Mouse (Mus musculus) embryonic facial prominence, embryonic 11.5 days (tissue): Measurements from ENCODE around the gene Tfb1m. TPM values are rescaled to one million over a fixed set of nuclear protein-coding genes. Genes with fewer than 3 reads are reported as not detected.

ENCODE experiments used
- ATAC-seq: fragments of 200-750 bp; cut with Nextera tagmentation; replicated peaks from 2 replicates; pipeline ENCODE4 v1.8.0; 2017; ENCODE audit warnings: low read depth; ENCODE audit not compliant: insufficient number of reproducible peaks, low FRiP score, low TSS enrichment
- DNase-seq: peaks from one replicate; pipeline ENCODE4 v3.0.0-alpha.2; 2015; ENCODE audit warnings: low spot score
- H3K27ac ChIP-seq: fragments of 300-500 bp; sonication (generic); replicated peaks from 2 replicates; pipeline ENCODE4 v1.5.1; 2014; ENCODE audit warnings: mild to moderate bottlenecking, low read depth, low read length, control low read depth
- H3K27me3 ChIP-seq: fragments of 300-500 bp; sonication (generic); 2 replicates; pipeline ENCODE4 v1.6.1; 2014; ENCODE audit warnings: mild to moderate bottlenecking, low read length, moderate library complexity, mixed read lengths; ENCODE audit not compliant: control insufficient read depth, insufficient read depth
- H3K36me3 ChIP-seq: fragments of 300-500 bp; sonication (generic); replicated peaks from 2 replicates; pipeline ENCODE4 v1.6.1; 2014; ENCODE audit warnings: low read depth, mild to moderate bottlenecking, low read length, moderate library complexity, mixed read lengths; ENCODE audit not compliant: control insufficient read depth, insufficient read depth
- H3K4me1 ChIP-seq: fragments of 300-500 bp; sonication (generic); 2 replicates; pipeline ENCODE4 v1.6.1; 2014; ENCODE audit warnings: low read length, mixed read lengths; ENCODE audit not compliant: control insufficient read depth, insufficient read depth
- H3K4me2 ChIP-seq: fragments of 300-500 bp; sonication (generic); 2 replicates; pipeline ENCODE4 v1.6.1; 2014; ENCODE audit warnings: low read depth, mild to moderate bottlenecking, control low read depth, low read length, moderate library complexity
- H3K4me3 ChIP-seq: fragments of 300-500 bp; sonication (generic); 2 replicates; pipeline ENCODE4 v1.5.1; 2014; ENCODE audit warnings: low read depth, low read length, control low read depth
- H3K9ac ChIP-seq: fragments of 300-500 bp; sonication (generic); replicated peaks from 2 replicates; pipeline ENCODE4 v1.6.1; 2014; ENCODE audit warnings: mild to moderate bottlenecking, control low read depth, low read length
- H3K9me3 ChIP-seq: fragments of 300-500 bp; sonication (generic); replicated peaks from 2 replicates; pipeline ENCODE4 v1.6.1; 2016; ENCODE audit warnings: mild to moderate bottlenecking, low read length, inconsistent platforms, mixed read lengths; ENCODE audit not compliant: control insufficient read depth
- WGBS: fragments of 180-500 bp; shearing (Covaris S2); extraction: QIAGEN DNeasy Blood & Tissue Kit; methylation state at CpG from one replicate; pipeline ENCODE4 v1.1.7; 2014; 5-methylcytosine and 5-hydroxymethylcytosine counted together
- polyA plus RNA-seq: library from polyadenylated mRNA; unstranded; fragments of >200 nt; fragmentation: Nextera tagmentation; extraction: Ambion mirVana; gene quantifications from 2 replicates; pipeline ENCODE4 v1.2.1, GENCODE M21; 2014

Gene Tfb1m
- polyA plus RNA-seq, 1 experiment from 2014 or later, result 25.9 TPM

GRCm38 (mm10) chr17:3558356-3558870 is 832 bp upstream of the Tfb1m start:
- peak overlapping the region; percentile 31 for H3K4me3 ChIP-seq
- no peaks in the 10 kb centered on the region for H3K4me1 ChIP-seq
- no peak overlapping the region; the same call in 1 of the 2 replicates for H3K27ac ChIP-seq
- no peak for DNase-seq
- no peak overlapping the region for H3K9ac ChIP-seq
- H3K4me2 ChIP-seq, result peak overlapping the region; percentile 37
- no peaks in the 10 kb centered on the region for H3K36me3 ChIP-seq
- ATAC-seq, result no peak
- H3K9me3 ChIP-seq, result no peaks in the 10 kb centered on the region
- H3K27me3 ChIP-seq, result no peaks in the 10 kb centered on the region
- WGBS, result 75% methylated on average over 9 of the region's 9 CpGs

GRCm38 (mm10) chr17:3556251-3556650 is 1.3 kb downstream of the Tfb1m start:
- no peak for DNase-seq
- no peak overlapping the region for H3K4me3 ChIP-seq
- H3K4me1 ChIP-seq, result no peaks in the 10 kb centered on the region
- H3K4me2 ChIP-seq, result no peak overlapping the region
- no peak overlapping the region for H3K27ac ChIP-seq
- no peak for ATAC-seq
- WGBS, result 71% methylated on average over 1 of the region's 1 CpGs
- H3K36me3 ChIP-seq, result no peaks in the 10 kb centered on the region
- H3K27me3 ChIP-seq, result no peaks in the 10 kb centered on the region
- no peaks in the 10 kb centered on the region for H3K9me3 ChIP-seq
- no peak overlapping the region for H3K9ac ChIP-seq

- Histone ChIP-seq H3K4me3 (no peak overlapping the region), H3K9ac (no peak overlapping the region), H3K9me3 (no peaks in the 10 kb centered on the region), H3K4me1 (no peaks in the 10 kb centered on the region), H3K36me3 (no peaks in the 10 kb centered on the region), H3K27ac (no peak overlapping the region), H3K27me3 (no peaks in the 10 kb centered on the region), H3K4me2 (no peak overlapping the region)
- DNase-seq, result no peak
- 60% methylated on average over 7 of the region's 7 CpGs for WGBS
- ATAC-seq, result no peak
These were observed 9.9 kb downstream of the Tfb1m start for GRCm38 (mm10) chr17:3547725-3548124.

GRCm38 (mm10) chr17:3541033-3541432 is 16.5 kb downstream of the Tfb1m start:
- Histone ChIP-seq H3K4me1 (no peaks in the 10 kb centered on the region), H3K27me3 (no peaks in the 10 kb centered on the region), H3K9ac (no peak overlapping the region), H3K36me3 (no peaks in the 10 kb centered on the region), H3K27ac (no peak overlapping the region), H3K4me2 (no peak overlapping the region), H3K4me3 (no peak overlapping the region), H3K9me3 (no peaks in the 10 kb centered on the region)
- ATAC-seq (no peak), DNase-seq (no peak)
- 89% methylated on average over 5 of the region's 5 CpGs for WGBS

- Histone ChIP-seq H3K4me1 (no peaks in the 10 kb centered on the region), H3K9me3 (no peaks in the 10 kb centered on the region), H3K4me2 (no peak overlapping the region), H3K4me3 (no peak overlapping the region), H3K27me3 (no peaks in the 10 kb centered on the region), H3K36me3 (no peaks in the 10 kb centered on the region), H3K9ac (no peak overlapping the region), H3K27ac (no peak overlapping the region)
- DNase-seq (no peak), ATAC-seq (no peak)
- WGBS, result 93% methylated on average over 2 of the region's 2 CpGs
These were observed 17.3 kb downstream of the Tfb1m start for GRCm38 (mm10) chr17:3540304-3540703.

- 8% methylated on average over 1 of the region's 1 CpGs for WGBS
- H3K4me2 ChIP-seq, result no peak overlapping the region
- no peak overlapping the region for H3K9ac ChIP-seq
- no peaks in the 10 kb centered on the region for H3K9me3 ChIP-seq
- no peaks in the 10 kb centered on the region for H3K27me3 ChIP-seq
- H3K36me3 ChIP-seq, result no peaks in the 10 kb centered on the region
- H3K27ac ChIP-seq, result no peak overlapping the region
- ATAC-seq (no peak), DNase-seq (peak; percentile 74)
- no peaks in the 10 kb centered on the region for H3K4me1 ChIP-seq
- no peak overlapping the region for H3K4me3 ChIP-seq
These were observed 24.2 kb downstream of the Tfb1m start for GRCm38 (mm10) chr17:3533425-3533824.

- Histone ChIP-seq H3K9me3 (no peaks in the 10 kb centered on the region), H3K4me3 (no peak within 1 kb of the TSS), H3K4me1 (no peaks in the 10 kb centered on the region), H3K27me3 (no peaks in the 10 kb centered on the region), H3K36me3 (no peaks in the 10 kb centered on the region), H3K4me2 (no peak within 1 kb of the TSS), H3K27ac (no peak within 1 kb of the TSS), H3K9ac (no peak within 1 kb of the TSS)
- no peak for ATAC-seq
- 91% methylated on average over 4 of the region's 4 CpGs for WGBS
- no peak for DNase-seq
These were observed 25.3 kb downstream of the Tfb1m start, which contains the start of gene Cldn20 for GRCm38 (mm10) chr17:3532254-3532653. Cldn20 (plus strand) TSS chr17:3532554.

- DNase-seq, result no peak
- ATAC-seq, result no peak
- WGBS, result 74% methylated on average over 1 of the region's 1 CpGs
These were observed 25.9 kb downstream of the Tfb1m start for GRCm38 (mm10) chr17:3531641-3532040.

More at GRCm38 (mm10) chr17:3531641-3532040, 25.9 kb downstream of the Tfb1m start:
- H3K9me3 ChIP-seq, result no peaks in the 10 kb centered on the region
- no peak overlapping the region for H3K27ac ChIP-seq
- H3K4me3 ChIP-seq, result no peak overlapping the region
- H3K36me3 ChIP-seq, result no peaks in the 10 kb centered on the region
- H3K9ac ChIP-seq, result no peak overlapping the region
- no peaks in the 10 kb centered on the region for H3K4me1 ChIP-seq
- H3K4me2 ChIP-seq, result no peak overlapping the region
- H3K27me3 ChIP-seq, result no peaks in the 10 kb centered on the region
